Mouse (Mus musculus): ENCODE results near the gene Fut2.
A peak's percentile ranks its signal among the peaks of the same experiment; 100 is the strongest.

The Fut2 gene

DNA sequence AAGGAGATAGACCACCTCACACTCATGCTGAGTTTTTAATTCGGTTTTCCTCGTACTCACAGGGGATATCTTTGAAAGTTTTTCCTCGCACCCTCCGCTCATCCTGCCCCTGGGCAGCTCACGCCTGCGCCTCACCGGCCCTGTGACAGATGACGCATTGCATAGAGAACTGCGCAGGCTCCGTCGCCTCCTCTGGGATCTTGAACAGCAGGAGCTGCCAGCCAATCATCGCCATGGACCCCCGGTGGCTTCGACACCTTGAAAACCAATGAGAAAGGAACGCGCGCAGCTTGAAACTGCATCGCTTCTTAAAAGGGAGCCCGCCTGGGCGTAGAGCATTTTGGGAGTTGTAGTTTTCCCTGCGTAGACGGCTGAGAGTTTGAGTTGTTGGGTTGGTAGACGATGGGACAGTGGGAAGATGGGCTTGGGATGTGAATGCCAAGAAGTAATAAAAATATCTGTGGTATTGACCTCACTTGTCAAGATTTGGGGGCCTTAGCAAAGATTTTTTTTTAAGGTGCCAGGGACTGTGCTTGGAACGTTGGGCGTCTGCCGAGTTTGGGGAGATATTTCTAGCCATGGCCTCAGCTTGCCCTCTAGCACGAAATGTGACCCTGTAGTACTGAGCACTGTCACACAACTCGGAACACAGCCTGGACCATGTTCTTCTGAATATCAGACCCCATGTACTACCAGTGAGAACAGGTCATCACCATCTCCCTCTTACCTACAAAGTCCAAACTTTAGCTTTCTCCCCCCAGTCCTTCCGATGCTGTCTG, 27.4 kb downstream of the Fut2 start:
- peak; percentile 98 for DNase-seq (ENCODE audit: low read depth, low spot score)

DNA sequence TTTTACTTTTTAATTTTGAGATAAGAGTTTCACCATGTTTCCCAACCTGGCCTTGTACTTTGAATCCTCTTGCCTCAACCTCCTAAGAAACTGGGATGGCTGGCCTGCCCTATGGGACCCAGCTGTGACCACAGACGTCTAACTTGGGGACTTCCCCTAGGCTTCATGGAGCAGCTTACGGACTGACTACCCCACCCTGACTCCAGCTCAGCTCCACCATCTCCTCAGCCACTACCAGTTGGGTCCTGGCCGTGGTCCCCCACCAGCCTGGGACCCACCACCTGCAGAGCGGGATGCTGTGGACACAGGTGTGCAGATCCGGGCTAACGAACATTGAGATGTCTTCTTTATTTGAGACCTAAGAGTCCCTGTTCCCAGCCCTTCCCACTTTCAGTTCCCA, 28.5 kb downstream of the Fut2 start:
- DNase-seq (ENCODE audit: low read depth, low spot score) = no peak

DNA sequence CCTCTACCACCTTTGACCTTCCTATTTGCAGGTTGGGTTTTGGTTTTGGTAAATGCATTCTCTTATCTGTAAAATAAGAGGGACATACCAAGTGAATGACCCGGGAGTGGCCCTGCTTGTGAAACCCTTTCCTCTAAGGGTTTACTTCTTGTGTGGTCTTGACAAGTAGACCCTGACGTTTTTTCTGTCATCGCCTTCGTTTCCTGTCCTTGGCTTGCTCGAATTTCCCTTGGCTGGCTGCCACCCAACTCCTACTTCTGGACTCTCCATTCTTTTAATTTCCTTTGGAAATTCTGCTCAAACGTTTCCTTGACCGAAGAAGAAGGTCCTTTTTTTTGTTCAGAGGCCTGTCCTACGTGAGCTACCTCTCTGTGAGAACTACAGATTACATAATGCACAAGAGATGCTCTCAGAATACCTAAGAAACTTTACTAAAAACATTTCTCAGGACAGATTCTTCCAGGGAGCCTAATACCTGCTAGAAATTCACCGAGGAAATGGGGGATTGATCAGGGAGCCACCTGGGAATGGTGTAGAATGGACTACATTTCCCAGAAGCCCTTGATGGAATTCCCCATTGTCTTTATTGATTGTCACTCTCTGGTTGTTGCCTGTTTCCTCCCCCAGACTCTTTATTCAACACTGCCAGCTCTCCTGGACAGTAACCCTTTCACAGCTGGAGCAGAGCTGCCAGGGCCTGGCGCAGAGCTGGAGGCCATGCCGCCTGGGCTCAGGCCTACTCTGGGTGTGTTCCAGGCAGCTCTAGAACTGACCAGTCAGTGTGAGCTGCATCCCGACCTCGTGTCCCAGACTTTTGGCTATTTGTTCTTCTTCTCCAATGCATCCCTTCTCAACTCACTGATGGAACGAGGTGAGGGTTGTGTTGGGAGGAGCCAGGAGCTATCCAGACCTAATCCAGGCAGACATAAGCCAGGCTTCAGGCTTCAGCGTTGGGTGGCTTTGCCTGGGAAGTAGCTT, 30.2 kb downstream of the Fut2 start:
- no peak for DNase-seq (ENCODE audit: low read depth, low spot score)

DNA sequence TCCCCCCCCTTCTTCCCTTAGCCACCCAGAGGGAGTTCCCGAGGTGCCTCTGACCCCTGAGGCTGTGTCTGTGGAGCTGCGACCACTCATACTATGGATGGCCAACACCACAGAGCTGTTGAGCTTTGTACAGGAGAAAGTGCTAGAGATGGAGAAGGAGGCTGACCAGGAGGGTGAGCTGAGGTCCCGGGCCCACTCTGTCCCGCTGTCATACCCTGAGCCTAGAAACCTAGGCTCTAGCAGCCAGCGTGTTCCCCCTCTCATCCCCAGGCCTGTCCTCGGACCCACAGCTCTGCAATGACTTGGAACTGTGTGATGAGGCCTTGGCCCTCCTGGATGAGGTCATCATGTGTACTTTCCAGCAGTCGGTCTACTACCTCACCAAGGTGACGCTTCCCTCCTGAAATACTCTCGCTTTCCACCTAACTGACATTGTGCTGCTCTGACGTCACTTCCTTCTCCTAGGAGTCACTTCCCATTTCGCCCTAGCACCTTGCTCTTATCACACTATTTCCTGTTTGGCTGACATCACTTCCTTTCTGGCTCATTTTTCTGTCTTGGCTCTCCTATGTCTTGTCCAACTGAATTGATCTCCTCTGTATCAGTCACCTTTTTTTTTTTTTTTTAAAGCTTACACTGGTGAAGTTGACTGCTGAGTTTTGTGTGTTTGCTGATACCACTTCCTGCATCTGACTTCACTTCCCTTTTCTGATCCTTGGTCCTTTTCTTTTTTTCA, 31.1 kb downstream of the Fut2 start:
- no peak for DNase-seq (ENCODE audit: low read depth, low spot score)

DNA sequence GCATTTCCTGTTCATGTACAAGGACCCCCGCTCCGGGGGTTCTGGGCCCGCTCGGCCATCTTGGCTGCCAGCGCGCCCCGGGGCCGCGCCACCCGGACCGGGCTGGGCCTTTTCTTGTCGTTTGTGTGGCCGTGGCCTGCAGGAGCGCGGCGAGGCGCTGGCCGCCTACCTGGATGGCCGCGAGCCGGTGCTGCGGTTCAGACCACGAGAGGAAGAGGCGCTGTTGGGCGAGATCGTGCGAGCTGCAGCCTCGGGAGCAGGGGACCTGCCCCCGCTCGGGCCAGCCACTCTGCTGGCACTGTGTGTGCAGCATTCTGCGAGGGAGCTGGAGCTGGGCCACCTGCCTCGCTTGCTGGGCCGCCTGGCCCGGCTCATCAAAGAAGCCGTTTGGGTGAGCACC, 33.7 kb downstream of the Fut2 start:
- DNase-seq (ENCODE audit: low read depth, low spot score) = no peak

DNA sequence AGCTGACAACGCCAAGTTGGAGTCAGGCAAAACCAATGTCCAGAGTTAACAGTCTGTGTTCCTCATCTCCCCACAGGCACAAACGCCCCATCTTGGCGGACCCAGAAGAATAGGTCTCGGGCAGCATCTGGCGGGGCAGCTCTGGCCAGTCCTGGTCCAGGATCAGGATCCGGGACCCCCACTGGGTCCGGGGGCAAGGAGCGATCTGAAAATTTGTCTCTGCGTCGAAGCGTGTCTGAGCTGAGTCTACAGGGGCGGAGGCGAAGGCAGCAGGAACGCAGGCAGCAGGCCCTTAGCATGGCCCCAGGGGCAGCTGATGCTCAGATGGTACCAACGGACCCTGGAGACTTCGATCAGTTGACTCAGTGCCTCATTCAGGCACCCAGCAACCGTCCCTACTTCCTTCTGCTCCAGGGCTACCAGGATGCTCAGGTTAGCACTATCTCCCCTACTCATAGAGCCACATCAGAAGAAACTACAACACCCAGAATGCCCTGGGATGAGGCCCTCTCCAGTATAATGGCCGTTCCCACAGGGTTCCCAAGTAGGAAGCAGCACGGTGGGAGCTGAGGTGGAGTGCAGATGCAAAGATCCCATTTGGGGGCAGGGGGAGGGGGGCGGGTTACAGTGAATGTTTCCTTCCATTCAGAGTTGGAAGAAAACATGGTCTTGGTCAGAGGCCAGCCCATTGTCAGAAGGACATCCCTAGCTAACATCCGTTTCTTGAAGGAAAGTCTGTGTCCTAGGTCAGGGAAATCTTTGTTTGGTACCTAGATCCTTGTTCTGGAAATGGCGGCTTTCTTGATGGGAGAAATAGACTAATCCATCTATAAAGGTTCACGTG, 35.9 kb downstream of the Fut2 start:
- no peak for DNase-seq (ENCODE audit: low read depth, low spot score)

DNA sequence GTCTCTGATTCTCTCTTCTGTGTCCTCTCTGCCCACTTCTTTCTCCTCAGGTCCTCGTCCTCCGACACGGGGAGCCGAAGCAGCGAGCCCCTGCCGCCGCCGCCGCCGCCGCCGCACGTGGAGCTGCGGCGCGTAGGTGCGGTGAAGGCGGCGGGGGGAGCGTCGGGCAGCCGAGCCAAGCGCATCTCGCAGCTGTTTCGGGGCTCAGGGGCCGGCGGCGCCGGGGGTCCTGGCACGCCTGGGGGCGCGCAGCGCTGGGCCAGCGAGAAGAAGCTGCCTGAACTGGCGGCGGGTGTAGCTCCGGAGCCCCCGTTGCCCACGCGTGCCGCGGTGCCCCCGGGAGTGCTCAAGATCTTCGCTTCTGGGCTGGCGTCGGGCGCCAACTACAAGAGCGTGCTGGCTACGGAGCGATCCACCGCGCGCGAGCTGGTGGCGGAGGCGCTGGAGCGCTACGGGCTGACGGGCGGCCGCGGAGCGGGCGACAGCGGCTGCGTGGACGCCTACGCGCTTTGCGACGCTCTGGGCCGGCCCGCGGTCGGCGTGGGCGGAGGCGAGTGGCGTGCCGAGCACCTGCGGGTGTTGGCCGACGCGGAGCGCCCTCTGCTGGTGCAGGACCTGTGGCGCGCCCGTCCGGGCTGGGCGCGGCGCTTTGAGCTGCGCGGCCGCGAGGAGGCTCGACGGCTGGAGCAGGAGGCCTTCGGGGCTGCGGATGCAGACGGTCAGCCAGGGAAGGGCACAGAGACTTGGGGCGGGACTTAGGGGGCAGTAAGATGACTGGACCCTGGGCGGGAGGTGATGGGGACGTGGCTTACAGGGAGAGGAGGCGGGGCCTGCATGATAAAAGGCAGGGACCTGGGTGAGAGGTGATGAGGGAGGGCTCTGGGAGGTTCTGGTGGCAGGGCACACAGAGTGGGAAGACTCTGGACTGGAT, 37.6 kb downstream of the Fut2 start:
- DNase-seq (ENCODE audit: low read depth, low spot score) = peak; percentile 84

DNA sequence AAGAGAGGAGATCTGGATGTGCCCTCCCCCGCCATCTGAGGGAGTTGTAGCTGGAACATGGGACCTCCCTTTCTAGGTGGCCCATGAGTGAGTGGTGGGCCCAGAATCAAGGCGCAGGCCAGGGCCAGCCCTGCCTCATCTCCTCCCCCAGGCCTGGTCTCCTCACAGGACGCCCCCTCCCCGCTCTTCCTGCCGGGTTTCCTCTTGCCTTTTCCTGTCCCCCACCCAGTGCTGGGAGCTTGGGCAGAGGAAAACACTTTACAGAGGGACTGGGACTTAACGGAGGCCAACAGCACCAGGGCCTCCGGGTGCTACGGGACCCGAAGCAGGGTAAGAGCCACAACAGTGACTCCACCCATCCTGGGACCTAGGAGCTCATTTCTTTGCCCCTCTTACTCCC, 38.9 kb downstream of the Fut2 start, which contains the start of gene Rasip1:
Rasip1 (plus strand) TSS at position 228 of the 400 bp plus-strand sequence.
- no peak for DNase-seq (ENCODE audit: low read depth, low spot score)

DNA sequence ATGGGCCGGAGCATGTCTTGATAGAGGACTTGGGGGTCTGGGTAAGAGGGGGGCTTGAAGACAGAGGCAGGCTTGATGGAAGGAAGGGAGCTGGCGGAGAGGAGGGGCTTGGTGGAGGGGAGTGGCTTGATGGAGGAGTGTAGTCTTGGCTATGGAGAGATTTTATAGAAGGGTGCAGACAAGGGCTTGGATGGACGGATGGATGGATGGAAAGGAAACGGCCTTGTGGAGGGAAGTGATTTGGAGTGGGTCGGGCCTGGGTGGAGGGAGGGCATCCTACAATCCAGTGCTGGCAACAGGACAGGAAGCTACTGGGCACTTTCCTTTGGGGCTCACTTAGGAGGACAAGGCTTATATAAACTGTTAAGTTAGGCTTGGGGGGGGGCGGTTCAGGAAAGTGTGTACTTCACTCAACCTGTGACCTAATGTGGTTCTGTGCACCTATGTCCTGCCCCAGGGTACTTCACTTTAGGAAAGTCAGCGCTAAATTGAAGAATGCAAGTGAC, 39.6 kb downstream of the Fut2 start:
- DNase-seq (ENCODE audit: low read depth, low spot score) = no peak

DNA sequence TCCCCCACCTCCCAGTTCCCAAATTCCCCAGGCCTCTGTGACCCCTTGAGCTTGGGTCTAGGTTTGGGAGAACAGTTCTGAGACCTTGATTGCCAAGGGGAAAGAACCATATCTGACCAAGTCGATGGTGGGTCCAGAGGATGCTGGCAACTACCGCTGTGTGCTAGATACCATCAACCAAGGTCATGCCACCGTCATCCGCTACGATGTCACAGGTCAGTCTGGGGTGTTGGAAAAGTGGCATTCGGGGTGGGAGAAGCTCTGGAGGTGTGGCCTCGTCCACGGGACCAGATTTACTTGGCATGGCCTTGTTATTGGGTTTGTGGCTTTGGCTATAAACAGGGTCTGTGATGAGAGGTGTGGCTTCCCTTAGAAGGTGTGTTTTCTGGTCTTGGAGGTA, 40.7 kb downstream of the Fut2 start:
- no peak for DNase-seq (ENCODE audit: low read depth, low spot score)

DNA sequence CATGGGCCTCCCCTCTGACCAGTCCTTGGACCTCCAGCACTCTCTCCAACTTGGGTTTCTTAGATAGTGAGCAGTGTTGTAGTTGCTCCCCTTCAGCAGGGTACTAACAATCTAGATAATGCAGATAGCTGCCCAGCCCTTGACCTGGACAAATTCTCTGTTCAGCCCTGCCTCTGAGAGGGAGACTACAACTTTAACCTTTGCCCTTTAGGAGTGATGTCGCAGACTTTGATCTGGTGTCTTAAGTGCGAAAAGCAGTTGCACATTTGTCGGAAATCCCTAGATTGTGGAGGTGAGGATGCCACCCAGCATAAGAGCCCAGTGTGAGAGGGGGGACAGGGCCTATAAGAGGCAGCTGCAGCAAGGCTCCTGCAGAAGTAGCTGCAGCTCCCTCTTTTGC, 41.5 kb downstream of the Fut2 start:
- no peak for DNase-seq (ENCODE audit: low read depth, low spot score)

DNA sequence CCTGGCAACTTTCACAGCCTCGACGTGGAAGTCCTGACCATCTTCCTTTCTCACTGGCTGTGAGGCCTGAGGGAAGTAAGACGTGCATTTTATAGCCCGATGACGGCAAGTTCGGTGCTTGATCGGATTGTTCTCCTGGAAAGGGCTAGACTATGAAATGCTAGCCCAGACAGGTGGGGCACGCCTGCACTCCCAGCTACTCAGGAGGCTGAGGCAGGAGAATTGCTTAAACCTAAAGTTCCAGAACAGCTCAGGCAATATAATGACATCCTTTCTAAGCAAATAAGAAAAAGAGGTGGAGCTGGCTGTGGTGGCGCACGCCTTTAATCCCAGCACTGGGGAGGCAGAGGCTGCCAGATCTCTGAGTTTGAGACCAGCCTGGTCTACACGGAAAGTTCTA, 42.7 kb downstream of the Fut2 start:
- no peak for DNase-seq (ENCODE audit: low read depth, low spot score)

DNA sequence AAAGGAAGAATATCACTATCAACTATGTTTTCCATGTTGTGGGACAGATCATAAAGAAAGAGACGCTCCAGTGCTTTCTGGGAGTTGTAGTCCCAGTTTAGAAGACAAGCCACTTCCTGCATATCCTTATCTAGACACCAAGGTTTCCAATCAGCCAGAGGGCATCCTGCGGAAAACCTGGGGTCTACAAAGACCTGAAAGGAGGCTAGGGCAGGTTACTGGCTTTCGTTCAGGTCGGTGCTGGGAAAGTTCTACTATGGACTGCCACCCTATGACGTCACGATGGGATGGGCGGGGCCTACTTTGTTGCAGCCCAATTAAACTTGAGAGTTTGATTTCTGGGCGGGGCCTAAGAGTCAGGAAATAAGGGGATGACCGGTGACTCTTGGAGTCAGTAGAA, 44.8 kb downstream of the Fut2 start, which contains the start of gene Izumo1:
Izumo1 (plus strand) TSS at position 369 of the 400 bp plus-strand sequence.
- no peak for DNase-seq (ENCODE audit: low read depth, low spot score)

DNA sequence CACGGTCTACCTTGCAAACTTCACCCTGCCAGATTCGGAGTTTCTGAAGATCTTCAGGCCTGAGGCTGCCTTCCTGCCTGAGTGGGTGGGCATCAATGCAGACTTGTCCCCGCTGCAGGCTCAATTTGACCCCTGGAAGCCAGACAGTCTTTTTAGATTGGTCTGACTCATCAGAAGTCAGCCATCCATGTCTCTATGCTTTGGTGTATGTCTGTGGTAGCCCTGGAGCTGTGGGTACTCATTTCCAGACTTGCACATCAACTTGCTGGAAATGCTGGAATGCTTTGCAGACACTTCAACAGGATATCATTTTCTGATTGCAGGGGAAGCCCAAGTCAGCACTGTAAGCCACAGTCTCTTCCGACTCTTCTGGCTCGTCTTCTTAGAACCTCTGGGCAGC, 46.6 kb downstream of the Fut2 start:
- DNase-seq (ENCODE audit: low read depth, low spot score) = no peak

DNA sequence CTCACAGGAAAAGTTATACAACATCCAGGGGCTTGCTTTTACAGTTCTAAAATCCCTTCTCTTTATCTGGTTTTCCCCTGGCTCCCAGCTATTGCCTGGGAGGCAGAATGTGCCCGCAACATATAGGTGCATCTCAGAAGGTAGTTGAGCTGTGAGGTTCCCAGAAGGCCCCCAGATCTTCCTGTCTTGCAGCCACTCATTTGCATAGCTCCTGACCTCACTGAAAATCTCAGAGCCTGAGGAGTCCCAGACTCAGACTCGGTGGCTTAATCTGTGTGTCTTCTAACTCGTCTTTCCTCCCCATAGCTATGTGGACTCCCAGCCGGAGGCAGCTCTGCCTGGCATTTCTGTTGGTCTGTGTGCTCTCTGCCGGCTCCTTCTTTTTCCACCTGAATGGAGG, 47.9 kb downstream of the Fut2 start:
- no peak for DNase-seq (ENCODE audit: low read depth, low spot score)

DNA sequence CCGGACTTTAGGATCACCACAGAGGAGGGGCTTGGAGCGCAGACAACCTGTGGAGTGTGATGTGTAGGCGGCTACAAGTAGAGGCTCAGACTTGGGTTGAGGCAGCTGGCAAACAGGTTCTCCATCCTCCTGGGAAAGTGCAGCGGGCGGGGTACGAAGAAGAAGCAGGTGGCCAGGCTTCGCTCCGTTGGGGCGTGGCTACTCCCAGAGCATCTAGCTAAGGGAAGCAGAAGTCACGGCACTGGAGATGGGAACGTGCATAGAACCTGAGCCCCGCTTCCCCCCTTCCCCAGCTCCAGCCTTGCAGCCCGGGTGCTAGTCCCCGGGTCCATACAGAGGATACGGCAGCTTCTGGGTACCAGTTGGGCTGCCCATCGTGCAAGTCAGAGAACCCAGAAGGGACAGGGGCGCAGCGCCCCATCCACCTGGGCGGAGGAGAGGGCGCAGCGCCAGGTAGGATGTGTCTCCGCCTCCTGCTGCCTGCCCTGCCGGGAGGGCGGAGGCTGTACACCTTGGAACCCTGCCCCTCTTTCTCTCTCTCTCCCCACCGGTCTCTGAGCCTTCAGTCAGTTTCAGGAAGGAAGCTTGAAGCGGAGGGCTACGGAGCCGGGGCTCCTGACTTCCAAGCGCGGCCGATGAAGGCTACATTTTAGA, 49.0 kb downstream of the Fut2 start, which contains the start of gene Fut1:
Fut1 (plus strand) TSS at position 248 of the 654 bp plus-strand sequence.
- no peak for DNase-seq (ENCODE audit: low read depth, low spot score)

DNA sequence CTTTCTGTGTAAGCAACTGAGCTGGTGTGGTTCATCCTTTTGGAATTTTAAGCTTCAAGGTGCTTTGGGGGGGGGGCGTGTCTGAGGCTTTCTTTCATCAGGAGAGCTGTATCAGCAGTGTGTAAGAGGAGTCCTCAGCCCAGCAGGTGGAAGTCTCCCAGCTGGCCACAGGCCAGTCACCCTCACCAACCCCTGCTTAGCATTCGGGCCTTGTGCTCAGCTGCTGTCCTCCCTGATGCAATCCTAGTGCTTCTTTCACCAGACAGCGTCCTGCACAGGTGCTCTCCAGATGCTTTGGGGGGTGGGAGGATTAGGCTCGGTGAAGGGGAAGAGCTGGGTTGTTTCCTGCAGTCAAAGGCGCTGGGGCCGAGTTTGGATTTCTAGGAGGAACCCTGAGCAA, 49.9 kb downstream of the Fut2 start:
- peak; percentile 42 for DNase-seq (ENCODE audit: low read depth, low spot score)

DNA sequence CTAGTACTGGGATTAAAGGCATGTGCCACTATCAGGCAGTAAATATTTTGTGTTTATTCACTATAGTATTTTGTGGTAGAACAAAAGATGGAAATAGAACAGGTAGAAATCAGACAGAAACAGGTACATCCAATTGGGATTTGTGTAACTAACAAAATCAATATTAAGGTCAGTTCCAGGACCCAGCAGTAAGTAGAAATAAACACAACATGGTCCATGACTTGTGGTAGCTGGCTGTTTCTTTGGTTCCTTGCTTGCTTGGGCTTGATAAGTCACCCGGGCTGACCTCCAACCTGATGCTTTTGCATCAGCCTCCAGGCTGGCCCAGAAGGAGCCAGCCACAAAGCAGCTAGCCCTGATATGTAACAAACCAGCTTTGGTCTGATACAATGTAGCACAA, 56.7 kb downstream of the Fut2 start:
- DNase-seq (ENCODE audit: low read depth, low spot score) = no peak

DNA sequence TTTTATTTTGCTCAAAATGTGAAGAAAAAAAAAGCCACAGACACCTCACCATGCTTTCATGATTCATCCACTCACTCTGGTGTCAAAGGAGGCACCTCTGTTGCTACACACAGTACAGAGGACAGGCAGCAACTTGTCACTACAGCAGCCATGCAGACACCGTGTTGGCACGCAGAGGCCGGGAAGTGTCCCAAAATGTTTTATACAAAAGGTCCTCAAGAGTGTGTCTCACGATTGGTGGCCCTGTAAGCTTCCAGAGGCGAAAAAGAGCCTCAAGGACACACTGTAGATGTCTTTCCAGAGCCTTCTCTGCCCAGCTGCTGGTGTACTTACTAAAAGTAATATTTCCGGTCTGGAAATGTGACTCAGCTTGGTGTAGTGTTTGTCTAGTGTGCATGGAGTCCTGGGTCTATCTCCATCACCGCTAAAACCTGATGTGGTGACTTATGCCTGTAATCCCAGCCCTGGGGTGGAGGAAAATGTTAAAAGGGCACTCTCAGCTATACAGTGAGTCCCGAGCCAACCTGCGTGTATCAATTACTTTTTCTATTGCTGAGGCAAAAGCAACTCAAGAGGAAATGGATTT, 60.4 kb downstream of the Fut2 start:
- no peak for DNase-seq (ENCODE audit: low read depth, low spot score)

Measured in skeletal muscle tissue, adult 2 months (tissue).